Mouse (Mus musculus) heart, adult 9 months (tissue): Measurements from ENCODE around the gene Aldh3b3.
"Not testable (repeated sequence)": the region's sequence is repeated elsewhere in the genome, so short reads cannot be mapped to it uniquely, and the experiment has no call there.

Source experiments
- DNase-seq, 2 experiments: peaks; one replicate each; pipeline ENCODE4 v3.0.0; 2022; ENCODE audit warnings: low spot score in 2 of 2

The Aldh3b3 gene

DNA sequence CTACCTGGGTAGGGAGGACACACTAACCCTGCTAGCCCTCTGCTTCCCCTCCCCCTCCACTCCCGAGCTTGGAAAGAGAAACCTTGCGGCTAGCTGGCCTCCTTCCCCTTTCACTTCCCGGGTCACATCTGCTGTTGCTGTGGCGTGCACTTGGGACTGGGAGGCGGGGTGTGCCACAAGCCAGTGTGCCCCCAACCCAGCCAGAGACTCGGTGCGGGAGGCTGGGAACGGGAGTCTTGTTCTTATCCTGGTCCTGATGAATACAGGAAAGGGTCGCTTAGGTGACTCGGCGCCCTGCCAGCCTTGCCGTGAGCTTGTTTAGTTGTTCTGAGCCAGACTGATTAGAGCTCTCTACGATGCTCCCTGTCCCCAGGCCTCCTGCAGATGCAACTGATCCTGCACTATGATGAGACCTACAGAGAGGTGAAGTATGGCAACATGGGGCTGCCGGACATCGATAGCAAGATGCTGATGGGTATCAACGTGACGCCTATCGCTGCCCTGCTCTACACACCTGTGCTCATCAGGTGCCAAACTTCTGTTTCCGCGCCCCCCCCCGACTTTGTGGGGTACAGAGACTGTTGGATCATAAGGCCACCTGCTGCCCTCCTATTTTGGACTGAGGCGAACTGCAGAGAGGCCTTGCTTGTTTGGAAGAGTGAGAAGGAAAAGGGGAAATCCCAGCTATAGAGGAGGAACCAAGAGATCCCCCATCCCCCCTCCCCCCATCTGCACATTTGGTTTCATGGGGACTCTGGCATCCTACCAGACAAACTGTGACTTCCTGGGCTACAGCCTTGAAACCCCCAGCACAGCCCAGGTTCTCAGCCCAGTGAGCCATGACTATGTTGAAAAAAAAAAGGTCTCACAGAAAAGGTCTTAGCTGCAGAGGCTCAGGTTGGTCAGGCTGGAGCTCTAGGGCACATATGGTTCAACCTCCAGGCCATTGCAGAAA, 22.3 kb upstream of the Aldh3b3 start:
- DNase-seq: peak; percentile 77 to 84

DNA sequence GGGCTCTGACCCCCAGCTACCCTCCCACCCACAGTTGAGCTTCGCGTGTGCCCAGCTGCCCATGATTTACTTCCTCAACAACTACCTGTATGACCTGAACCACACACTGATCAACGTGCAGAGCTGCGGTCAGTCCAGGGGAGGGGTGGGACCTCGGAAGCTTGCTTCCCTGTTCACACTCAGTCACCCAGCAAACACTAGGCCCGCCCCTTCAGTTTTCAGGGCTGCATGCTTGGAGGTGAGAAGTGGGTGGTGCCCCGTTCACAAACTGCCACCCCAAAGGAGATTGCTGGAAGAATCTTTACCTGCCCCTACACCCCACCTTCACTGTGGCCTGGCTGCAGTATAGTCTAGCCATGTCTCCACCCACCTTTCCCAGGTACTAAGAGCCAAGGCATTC, 16.1 kb upstream of the Aldh3b3 start:
- DNase-seq: no peak

DNA sequence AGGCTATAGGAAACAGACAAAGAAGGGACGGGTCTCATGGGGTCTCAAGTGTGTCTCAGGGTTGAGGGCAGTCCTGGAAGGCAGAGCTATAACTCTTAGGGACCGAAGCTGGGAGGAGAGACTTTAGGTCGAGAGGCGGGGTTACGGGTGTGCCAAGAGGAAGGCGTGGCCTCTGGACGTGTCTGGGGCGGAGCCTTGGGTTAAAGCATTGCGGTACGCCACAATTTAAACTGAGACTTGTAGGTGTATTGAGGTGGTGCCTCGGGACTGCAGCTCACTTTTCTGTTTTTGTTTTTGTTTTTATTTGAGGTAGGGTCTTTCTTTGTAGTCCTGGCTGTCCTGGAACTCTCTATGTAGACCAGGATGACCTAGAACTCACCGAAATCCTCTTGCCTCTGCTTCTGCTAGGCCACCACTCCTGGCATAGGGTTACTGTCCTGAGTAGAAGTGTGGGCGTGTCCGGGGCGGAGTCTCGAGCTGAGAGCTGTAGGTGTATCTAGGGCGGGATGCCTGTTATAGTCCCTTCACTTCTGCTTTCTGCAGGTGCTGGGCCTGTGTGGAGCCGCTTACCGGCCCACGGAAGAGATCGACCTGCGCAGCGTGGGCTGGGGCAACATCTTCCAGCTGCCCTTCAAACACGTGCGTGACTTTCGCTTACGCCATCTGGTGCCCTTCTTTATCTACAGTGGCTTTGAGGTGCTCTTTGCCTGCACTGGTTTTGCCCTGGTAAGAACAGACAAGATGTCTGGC, 15.3 kb upstream of the Aldh3b3 start:
- no peak for DNase-seq

DNA sequence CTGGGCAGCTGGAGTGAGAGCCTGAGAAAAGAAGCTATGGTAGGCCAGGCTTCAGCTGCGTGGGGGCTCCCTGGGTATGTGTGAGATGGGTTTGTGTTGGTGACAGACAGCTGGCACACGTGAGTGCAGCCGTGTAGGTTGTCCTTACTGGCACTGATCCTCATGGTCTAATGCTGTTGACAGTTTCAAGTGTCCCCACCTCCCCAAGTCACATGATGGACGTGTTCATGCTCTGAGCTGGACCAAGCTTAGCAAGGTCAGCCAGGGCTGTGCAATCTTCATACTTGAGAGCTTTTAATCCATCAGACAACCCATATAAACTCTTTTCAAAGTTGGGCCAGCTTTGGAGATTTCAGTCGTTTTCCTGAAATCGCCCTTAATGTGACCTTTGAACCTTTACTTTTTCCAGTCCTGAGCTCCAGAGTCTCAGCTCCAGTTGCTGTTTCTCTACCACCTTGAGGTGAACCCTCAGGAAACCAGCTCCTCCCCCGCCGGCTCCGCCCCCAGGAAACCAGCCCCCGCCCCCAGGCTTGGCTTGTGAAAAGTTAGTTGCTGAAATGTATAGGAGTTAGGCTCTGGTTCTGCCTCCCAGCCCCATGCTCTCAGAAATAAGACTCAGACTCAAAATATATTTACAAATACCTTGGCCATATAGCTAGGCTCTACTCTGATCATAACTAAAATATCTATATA, 12.4 kb upstream of the Aldh3b3 start:
- DNase-seq: peak in 1 of 2 experiments; percentile 39

DNA sequence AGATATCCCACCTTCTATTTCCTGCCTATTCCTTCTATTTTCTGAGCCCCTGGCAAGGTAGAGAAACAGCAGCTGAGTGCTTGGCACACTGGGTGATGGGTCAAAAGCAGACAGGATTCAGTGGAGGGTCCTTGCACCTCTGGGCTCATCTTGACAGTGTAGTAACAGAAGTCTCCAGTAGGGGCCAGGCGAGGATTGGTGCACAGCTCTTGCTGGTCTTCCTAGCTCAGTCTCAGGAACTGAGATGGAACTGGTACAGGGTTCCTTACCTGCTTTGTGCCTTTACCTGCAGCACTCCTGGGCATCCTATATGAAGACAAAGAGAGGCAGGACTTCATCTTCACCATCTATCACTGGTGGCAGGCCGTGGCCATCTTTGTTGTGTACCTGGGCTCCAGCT, 11.7 kb upstream of the Aldh3b3 start:
- peak in 1 of 2 experiments; percentile 63 for DNase-seq

DNA sequence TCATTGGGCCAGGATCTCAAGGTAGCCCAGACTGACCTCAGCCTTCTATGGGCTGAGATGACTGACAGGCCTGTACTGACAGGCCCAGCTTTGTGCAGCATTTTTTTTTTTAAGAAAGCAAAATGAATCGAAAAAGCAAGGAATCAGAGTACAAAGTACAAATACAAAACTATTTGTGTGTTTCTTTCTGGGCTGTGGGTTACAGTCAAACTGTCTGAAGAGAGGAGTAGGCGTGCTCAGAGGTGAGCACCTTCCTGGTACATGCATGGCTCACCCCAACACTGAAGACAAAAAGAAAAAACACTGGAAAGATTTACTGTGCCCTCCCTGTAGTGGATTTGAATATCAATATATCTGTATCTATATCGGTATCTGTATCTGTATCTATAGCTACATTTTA, 10.6 kb upstream of the Aldh3b3 start:
- DNase-seq: no peak

DNA sequence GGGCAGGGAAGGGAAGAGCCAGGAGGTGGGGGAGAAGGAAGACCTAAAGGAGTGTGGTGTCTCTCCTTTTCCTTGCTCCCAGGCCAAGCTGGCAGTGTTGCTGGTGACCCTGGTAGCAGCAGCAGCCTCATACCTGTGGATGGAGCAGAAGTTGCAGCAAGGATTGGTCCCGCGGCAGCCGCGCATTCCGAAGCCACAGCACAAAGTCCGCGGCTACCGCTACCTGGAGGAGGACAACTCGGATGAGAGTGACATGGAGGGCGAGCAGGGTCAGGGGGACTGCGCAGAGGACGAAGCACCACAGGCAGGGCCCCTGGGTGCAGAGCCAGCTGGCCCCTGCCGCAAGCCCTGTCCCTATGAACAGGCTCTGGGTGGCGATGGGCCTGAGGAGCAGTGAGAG, 9.9 kb upstream of the Aldh3b3 start:
- DNase-seq: no peak

DNA sequence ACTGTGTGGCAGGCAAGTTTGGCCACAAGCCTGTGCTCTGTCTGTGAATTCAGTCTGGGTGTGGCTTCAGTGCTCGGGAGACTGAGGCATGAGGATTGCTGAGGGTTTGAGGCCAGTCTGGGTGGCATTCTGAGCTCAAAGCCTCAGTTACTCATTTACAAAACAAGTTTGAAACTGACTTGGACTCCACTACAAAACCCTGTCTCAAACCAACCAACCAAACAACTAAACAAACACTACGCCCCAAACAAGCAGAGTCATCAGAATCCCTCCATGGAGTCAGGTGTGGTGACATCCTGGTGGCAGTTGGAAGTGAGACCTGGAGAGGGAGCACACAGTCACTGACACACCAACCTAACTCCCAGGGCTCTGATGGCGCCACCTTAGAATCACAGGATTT, 8.1 kb upstream of the Aldh3b3 start:
- no peak for DNase-seq

DNA sequence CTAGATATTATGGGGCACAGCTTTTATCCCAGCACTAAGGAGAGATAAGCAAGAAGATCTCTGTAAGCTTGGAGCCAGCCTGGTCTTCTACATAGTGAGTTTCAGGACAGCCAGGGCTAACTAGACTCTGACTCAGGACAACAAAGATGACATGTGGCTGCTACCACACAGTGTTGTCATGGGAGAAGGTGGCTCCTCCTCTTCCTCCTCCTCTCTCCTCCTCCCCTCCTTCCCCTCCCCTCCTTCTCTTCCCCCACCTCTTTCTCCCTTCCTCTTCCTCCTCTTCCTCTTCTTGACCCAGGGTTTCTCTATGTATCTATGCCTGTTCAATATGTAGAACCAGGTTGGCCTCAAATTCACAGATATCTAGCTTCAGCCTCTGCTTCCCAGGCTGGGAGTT, 7.0 kb upstream of the Aldh3b3 start:
- no peak for DNase-seq

DNA sequence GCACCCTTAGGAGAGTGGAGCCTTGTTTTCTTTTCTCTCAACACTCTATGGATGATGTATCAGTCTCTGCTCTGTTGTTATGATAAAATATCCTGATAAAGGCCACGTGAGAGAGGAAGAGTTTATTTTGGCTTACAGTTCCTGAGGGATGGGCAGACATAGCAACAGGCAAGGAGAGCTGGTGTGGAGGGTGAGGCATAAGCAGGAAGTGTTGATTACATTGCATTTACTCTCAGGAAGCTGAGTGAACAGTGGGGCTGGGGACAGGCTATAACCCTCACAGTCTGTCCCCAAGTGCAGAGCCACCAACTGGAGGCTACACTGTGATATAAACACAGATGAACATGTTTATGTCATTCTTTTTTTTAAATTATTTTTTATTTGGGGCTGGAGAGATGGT, 6.3 kb upstream of the Aldh3b3 start:
- no peak for DNase-seq

DNA sequence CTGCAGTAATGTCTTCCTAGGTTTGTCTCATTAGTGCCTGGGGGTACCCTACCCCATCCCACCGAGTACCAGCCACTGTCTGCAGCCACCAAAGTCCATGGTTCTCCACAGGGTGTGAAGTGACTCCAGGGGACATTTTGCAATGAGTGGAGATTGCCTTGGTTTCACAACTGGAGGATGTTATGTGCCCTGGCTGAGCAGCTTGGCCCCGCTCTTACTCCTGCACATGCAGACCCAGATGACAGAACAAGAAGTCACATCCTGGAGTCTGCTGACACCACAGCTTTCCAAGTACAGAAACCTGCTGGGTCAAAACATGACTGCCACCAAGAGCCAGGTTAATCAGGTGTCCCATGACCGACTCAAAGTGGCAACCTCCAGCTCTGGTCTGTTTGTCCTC, 3.4 kb upstream of the Aldh3b3 start:
- DNase-seq: no peak

DNA sequence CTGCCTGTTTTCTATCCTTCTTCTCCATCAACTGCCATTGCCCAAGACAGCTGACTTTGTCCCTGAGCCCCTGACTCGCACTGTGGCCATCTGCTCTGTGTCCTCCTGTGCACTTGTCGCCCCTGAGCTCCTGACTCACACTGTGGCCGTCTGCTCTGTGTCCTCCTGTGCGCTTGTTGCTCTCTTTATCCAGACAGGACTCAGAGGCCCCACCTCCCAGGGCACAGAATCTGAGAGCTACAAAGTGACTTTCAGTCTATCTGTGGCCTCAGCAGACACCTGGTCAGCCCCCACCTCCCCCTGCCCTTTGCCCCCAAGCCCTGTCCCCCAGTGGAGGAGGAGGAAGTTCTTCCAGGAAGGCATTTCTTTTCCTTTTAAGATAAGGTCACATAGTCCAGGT, 2.6 kb upstream of the Aldh3b3 start:
- DNase-seq: no peak

DNA sequence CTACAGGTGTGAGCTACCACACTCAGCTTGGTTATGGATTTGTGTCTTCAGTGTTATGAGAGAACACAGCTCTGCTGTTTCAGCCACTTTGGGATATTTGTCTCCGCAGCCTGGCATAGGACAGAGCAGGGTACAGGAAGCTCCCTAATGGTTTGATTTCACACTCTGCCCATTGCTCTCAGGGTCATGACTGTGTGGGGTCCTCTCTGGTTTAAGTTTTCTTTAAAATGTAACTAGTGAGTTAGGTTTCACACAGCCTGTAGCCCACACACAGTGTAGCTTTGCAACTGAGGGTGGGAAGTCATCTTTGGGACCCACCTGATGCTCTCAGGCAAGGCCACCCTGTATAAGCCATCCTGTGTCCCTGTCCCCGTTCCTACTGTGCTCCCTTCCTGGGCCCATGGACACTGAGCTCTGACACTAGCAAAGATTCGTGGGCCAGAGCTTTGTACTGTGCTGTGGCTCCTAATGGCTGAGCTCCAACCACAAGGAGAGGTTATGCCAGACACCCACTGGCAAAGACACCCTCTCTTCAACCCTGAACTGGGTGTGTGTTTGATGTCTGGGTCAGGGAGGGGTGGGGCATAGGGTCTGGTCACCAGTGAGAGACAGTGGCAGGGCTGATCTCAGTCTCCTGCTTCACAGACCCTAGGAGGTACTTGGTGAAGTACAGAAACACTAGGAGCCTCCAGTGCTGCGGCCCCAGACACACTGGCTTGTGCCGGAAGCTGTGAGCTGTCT, 979 bp upstream of the Aldh3b3 start:
- DNase-seq: not testable (repeated sequence)

DNA sequence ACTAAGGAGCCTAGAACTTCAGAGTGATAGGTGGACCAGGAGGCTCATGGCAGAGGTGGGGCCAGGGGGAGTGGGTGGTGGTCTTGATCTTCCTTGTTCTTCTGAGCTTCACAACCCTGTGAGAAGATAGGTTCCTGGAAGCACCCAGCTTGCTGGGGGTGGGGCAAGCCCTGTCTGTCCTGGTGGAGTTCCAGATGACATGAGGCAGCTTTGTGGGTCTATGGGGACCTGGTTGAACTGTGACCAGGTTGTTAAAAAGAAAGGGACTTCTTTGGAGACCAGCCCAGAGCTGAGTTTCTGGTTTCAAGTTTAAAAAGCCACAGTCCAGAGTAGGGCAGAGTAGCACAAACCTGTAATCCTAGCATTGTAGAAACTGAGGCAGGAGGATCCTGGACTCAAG, 585 bp downstream of the Aldh3b3 start:
- no peak for DNase-seq

DNA sequence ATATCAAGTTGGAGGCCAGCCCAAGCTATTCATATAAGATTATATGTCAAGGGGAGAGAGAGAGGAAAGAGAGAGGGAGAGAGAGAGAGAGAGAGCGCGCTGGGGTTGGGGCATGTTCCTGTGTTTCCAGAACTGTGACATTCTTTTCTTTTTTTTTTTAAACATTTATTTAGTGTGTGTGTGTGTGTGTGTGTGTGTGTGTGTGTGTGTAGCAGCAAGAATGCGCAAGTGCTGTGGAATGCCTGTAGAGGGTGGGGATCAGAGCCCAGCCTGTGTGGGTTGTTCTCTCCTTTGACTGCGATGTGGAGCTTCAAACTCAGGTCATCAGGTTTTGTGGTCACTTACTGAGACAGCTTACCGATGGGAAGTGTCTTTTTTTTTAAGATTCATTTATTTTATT, 1.8 kb downstream of the Aldh3b3 start:
- no peak for DNase-seq

DNA sequence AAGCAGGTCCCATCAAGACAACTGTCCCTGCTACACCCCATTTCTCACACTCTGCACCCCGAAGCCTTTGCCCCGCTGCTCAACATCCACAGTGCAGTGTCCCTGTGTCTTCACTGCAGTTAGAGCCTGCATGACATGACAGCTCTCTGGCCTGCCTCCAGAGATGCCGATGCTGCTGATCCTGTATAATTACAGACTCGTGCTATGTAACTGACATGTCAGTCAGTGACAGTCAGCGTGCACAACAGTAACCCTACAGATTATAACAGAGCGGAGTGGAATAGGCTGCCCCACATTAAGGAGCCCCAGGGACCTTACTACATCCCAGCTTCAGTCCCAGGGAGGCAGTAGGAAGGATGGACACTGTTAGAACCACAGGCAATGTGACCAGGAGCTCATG, 3.4 kb downstream of the Aldh3b3 start:
- not testable (repeated sequence) for DNase-seq

DNA sequence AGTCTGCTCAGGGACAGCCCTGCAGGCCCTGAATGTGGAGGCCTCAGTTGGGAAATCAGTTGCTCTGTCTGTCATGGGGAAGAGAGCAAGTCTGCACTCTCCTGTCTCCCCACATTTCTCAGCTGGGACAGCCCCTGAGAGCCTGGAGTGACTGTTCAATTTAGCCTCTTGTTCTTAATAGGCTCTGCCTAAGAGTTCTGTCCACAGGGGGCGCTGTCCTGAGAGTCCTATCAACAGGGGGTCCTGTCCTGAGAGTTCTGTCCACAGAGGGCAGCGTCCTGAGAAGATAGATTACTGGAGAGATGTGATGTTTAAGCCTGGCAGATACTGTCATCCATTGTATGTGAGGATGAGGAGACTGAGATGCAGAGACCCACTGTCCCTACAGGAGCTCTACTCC, 4.0 kb downstream of the Aldh3b3 start:
- no peak for DNase-seq

DNA sequence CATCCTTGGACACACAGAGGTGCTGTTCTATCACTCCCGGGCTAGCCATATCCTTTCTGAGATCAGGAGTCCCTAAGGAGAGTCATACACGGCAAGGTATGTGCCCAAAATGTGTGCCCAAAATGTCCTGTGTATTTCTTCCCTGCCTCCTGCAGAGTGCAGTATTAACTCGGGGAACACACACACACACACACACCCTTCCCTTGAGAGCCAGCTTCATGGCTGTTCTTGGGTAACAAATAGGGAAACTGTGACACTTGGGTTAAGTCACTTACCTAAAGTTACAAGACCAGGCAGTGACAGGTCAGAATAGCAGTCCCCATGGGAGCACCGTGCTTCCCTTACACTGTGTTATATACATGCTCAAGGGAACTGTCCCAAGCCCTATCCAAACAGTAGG, 5.6 kb downstream of the Aldh3b3 start:
- no peak for DNase-seq

DNA sequence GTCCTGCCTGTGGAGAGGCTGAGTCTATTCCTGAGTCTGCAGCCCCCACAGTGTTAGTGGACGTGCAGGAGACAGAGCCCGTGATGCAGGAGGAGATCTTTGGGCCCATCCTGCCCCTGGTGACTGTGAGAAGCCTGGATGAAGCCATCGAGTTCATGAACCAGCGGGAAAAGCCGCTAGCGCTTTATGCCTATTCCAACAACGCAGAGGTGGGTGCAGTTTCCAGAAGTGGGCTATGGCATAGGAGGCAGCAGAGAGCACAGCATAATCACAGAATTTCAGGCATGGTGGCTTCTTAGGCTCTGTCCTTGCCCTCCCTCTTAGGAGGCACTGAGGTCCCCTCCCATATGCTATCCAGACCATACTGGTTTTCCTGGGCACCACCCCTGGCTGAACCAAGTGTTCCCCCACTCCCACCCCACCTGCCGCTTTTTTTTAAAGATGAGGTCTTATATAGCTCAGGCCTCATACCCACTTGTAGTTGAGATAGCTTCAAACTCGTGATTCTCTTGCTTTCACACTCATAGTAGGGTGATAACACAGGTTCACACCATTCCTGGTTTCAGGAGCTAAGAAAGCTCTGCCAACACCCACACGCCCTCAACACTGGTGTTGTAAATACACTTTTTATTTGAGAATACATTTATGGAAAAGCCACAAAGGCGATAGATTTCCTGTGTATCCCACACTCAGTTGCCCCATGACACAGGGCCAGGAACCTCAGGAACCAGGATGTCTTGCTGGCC, 8.1 kb downstream of the Aldh3b3 start:
- no peak for DNase-seq

DNA sequence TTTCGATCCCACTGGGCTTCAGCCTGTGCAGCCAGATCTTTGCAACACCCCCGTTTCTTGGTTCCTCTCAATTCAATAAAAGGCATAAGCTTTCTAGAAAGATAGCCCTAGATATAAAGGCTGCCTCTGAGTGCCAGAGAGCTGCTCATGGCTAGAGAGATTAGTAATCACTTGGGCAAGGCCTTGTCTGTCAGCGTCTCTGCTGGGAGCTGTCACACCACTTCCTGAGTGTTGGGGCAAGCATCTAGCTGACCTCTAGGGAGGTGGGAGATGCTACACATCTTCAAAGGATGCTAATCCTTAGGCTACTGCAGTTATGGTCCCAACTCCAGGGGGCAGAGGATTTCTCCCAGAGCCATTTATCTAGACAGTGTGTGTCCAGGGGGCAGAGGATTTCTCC, 8.8 kb downstream of the Aldh3b3 start:
- no peak for DNase-seq

DNA sequence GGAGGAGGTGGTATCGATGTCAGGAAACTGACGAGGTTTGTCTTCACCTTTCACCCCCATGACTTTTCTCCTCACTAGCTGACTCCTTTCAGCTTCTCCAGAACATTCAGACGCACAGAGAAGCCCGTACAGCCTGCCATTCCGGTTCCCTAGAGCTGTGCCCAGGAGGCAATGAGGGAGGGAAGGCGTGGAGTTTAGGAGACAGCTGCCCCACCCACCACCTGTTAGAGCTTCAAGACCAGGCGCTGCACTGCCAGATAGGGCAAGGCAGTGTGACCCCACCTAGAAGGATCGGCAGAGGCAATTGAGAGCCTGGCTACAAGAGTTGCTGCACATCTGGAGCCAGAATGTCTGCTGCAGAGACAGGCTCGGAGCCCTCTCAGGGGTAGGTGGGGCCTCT, 13.8 kb downstream of the Aldh3b3 start, which contains the start of gene Aldh3b2:
Gene Aldh3b2, plus strand, starts transcription at position 100 of the 400 bp plus-strand sequence.
- no peak for DNase-seq
